Mouse (Mus musculus) liver, embryonic 13.5 days (tissue): Measurements from ENCODE around the gene Atf7ip2. TPM values are rescaled to one million over a fixed set of nuclear protein-coding genes. Genes with fewer than 3 reads are reported as not detected.
"Not testable (repeated sequence)": the region's sequence is repeated elsewhere in the genome, so short reads cannot be mapped to it uniquely, and the experiment has no call there.

Experiments used
- ATAC-seq: fragments of 200-750 bp; cut with Nextera tagmentation; 2 replicates; pipeline ENCODE4 v1.8.0; 2017; ENCODE audit warnings: low read depth, mild to moderate bottlenecking, moderate number of reproducible peaks, moderate library complexity
- DNase-seq: peaks from one replicate; pipeline ENCODE4 v3.0.0; 2022
- H3K27ac ChIP-seq: fragments of 300-500 bp; sonication (generic); 2 replicates; pipeline ENCODE4 v1.5.1; 2015; ENCODE audit warnings: moderate library complexity, mild to moderate bottlenecking, inconsistent platforms
- H3K27me3 ChIP-seq: fragments of 300-500 bp; sonication (generic); 2 replicates; pipeline ENCODE4 v1.6.1; 2015; ENCODE audit warnings: mild to moderate bottlenecking, inconsistent platforms
- H3K36me3 ChIP-seq: fragments of 300-500 bp; sonication (generic); 2 replicates; pipeline ENCODE4 v1.6.1; 2015; ENCODE audit warnings: mild to moderate bottlenecking, inconsistent platforms
- H3K4me1 ChIP-seq: fragments of 300-500 bp; sonication (generic); replicated peaks from 2 replicates; pipeline ENCODE4 v1.6.1; 2015; ENCODE audit warnings: inconsistent platforms
- H3K4me2 ChIP-seq: fragments of 300-500 bp; sonication (generic); 2 replicates; pipeline ENCODE4 v1.6.1; 2015; ENCODE audit warnings: inconsistent platforms, mild to moderate bottlenecking, moderate library complexity
- H3K4me3 ChIP-seq: fragments of 300-500 bp; sonication (generic); replicated peaks from 2 replicates; pipeline ENCODE4 v1.5.1; 2015; ENCODE audit warnings: mild to moderate bottlenecking, inconsistent platforms
- H3K9ac ChIP-seq: fragments of 300-500 bp; sonication (generic); 2 replicates; pipeline ENCODE4 v1.6.1; 2015; ENCODE audit warnings: mild to moderate bottlenecking, inconsistent platforms
- H3K9me3 ChIP-seq: fragments of 300-500 bp; sonication (generic); replicated peaks from 2 replicates; pipeline ENCODE4 v1.6.1; 2016; ENCODE audit warnings: inconsistent platforms
- WGBS: fragments of 180-500 bp; shearing (Covaris S2); methylation state at CpG from one replicate; pipeline ENCODE4 v1.1.7; 2015; ENCODE audit not compliant: insufficient replicate concordance; 5-methylcytosine and 5-hydroxymethylcytosine counted together
- polyA plus RNA-seq: library from polyadenylated mRNA; unstranded; fragments of >200 nt; fragmentation: Nextera tagmentation; extraction: Ambion mirVana; gene quantifications from 2 replicates; pipeline ENCODE4 v1.2.1, GENCODE M21; 2015

Gene Atf7ip2
- polyA plus RNA-seq = 0.22 and 0.38 TPM in 2 replicates

DNA sequence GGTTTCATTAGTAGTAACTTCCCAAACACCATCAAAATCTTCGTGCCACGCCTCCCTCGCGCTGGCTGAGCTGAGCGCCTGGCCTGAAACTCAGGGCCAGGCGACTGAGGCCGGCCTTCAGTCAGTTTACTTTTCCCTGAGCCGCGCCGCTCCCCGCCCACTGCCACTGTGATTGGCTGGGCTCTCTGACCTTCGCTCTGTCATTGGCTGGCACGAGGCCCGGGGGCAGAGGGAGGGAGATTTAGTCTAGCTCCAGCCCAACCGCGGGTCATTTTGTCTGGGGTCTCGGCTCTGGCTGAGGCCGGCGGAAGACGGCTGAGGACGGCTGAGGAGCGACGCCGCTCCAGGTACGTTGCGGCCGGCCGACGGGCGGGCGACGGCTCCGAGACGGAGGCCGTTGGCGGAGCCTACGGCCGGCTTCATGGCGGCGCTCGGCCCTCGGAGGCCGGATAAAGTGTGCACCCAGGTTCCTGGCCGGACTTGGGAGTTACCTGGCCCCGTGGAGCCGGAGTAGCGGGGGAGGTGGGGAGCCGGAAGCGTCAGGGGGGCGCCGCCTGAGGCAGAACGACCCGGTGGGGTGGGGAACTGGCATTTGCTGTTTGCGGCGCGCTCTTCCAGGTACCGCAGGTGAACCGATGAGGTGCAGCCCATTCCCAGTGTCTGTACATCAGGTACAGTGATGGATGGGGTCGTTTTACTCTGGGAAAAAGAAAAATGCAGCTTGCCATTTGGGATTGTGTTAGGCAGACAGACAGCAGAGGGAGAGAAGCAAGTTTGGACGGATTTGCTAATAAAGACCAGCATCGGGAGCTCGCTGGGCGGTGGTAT is at the start of gene Atf7ip2:
Atf7ip2 (plus strand) TSS at position 34 of the 828 bp plus-strand sequence.
- peaks cover 12% of the 10 kb centered on the region; the same call in 1 of the 2 replicates for H3K27me3 ChIP-seq
- 0 out of 2 replicates have a peak, but pooled peaks cover 3% of the 10 kb centered on the region for H3K9me3 ChIP-seq
- no peaks in the 10 kb centered on the region for H3K36me3 ChIP-seq
- H3K4me2 ChIP-seq = peak within 1 kb of the TSS; percentile 89
- DNase-seq = peak; percentile 74
- ATAC-seq = peak; percentile 98
- WGBS = 1% methylated on average over 63 of the region's 63 CpGs
- no peak within 1 kb of the TSS for H3K27ac ChIP-seq
- peak within 1 kb of the TSS; percentile 61; the same call in 1 of the 2 replicates for H3K9ac ChIP-seq
- H3K4me3 ChIP-seq = peak within 1 kb of the TSS; percentile 65
- peaks cover 10% of the 10 kb centered on the region for H3K4me1 ChIP-seq

GRCm38 (mm10) chr16:10143166-10143565 is 49.3 kb upstream of the Atf7ip2 start:
- no peak for DNase-seq
- ATAC-seq = no peak
- no peak overlapping the region for H3K9ac ChIP-seq
- H3K27ac ChIP-seq = no peak overlapping the region
- WGBS = 30% methylated on average over 2 of the region's 2 CpGs
- H3K9me3 ChIP-seq = peaks cover 4% of the 10 kb centered on the region; the same call in 1 of the 2 replicates
- no peaks in the 10 kb centered on the region for H3K36me3 ChIP-seq
- no peak overlapping the region for H3K4me3 ChIP-seq
- H3K27me3 ChIP-seq = no peaks in the 10 kb centered on the region
- H3K4me2 ChIP-seq = no peak overlapping the region
- no peaks in the 10 kb centered on the region for H3K4me1 ChIP-seq

- Histone ChIP-seq H3K27ac (no peak overlapping the region), H3K27me3 (no peaks in the 10 kb centered on the region), H3K36me3 (no peaks in the 10 kb centered on the region), H3K9ac (no peak overlapping the region), H3K4me1 (no peaks in the 10 kb centered on the region), H3K9me3 (peaks cover 4% of the 10 kb centered on the region; the same call in 1 of the 2 replicates), H3K4me2 (no peak overlapping the region), H3K4me3 (no peak overlapping the region)
- DNase-seq = no peak
- no peak for ATAC-seq
- 74% methylated on average over 5 of the region's 5 CpGs for WGBS
Measured at GRCm38 (mm10) chr16:10147401-10147800, 45.1 kb upstream of the Atf7ip2 start.

- ATAC-seq (no peak), DNase-seq (no peak)
- Histone ChIP-seq H3K36me3 (no peaks in the 10 kb centered on the region), H3K9me3 (peaks cover 5% of the 10 kb centered on the region; the same call in 1 of the 2 replicates), H3K4me2 (no peak overlapping the region), H3K4me1 (no peaks in the 10 kb centered on the region), H3K9ac (no peak overlapping the region), H3K27ac (no peak overlapping the region), H3K27me3 (no peaks in the 10 kb centered on the region), H3K4me3 (no peak overlapping the region)
- 80% methylated on average over 8 of the region's 8 CpGs for WGBS
Measured at GRCm38 (mm10) chr16:10169123-10169905, 23.2 kb upstream of the Atf7ip2 start.

GRCm38 (mm10) chr16:10170005-10170404 is 22.5 kb upstream of the Atf7ip2 start, which contains the start of gene Rpl39l:
Rpl39l (plus strand) TSS chr16:10170226.
- Histone ChIP-seq H3K4me3 (no peak within 1 kb of the TSS), H3K9me3 (peaks cover 4% of the 10 kb centered on the region; the same call in 1 of the 2 replicates), H3K9ac (no peak within 1 kb of the TSS), H3K4me1 (no peaks in the 10 kb centered on the region), H3K4me2 (no peak within 1 kb of the TSS), H3K27ac (no peak within 1 kb of the TSS), H3K27me3 (no peaks in the 10 kb centered on the region), H3K36me3 (no peaks in the 10 kb centered on the region)
- 77% methylated on average over 22 of the region's 22 CpGs for WGBS
- no peak for ATAC-seq
- DNase-seq = no peak

- DNase-seq (no peak), ATAC-seq (no peak)
- no peak overlapping the region for H3K4me3 ChIP-seq
- 61% methylated on average over 4 of the region's 4 CpGs for WGBS
- H3K4me2 ChIP-seq = no peak overlapping the region
- no peaks in the 10 kb centered on the region for H3K36me3 ChIP-seq
- no peak overlapping the region for H3K9ac ChIP-seq
- H3K27me3 ChIP-seq = no peaks in the 10 kb centered on the region
- no peaks in the 10 kb centered on the region for H3K9me3 ChIP-seq
- H3K4me1 ChIP-seq = no peaks in the 10 kb centered on the region
- no peak overlapping the region for H3K27ac ChIP-seq
Measured at GRCm38 (mm10) chr16:10171276-10171675, 21.2 kb upstream of the Atf7ip2 start.

- ATAC-seq = no peak
- Histone ChIP-seq H3K9me3 (no peaks in the 10 kb centered on the region), H3K4me2 (no peak overlapping the region), H3K27me3 (no peaks in the 10 kb centered on the region), H3K36me3 (no peaks in the 10 kb centered on the region), H3K9ac (no peak overlapping the region), H3K27ac (no peak overlapping the region), H3K4me1 (no peaks in the 10 kb centered on the region), H3K4me3 (no peak overlapping the region)
- WGBS = 38% methylated on average over 3 of the region's 3 CpGs
- DNase-seq = no peak
Measured at GRCm38 (mm10) chr16:10172179-10172820, 20.2 kb upstream of the Atf7ip2 start.

GRCm38 (mm10) chr16:10187461-10187860 is 5.1 kb upstream of the Atf7ip2 start:
- DNase-seq, H3K4me2 ChIP-seq, H3K4me1 ChIP-seq, H3K36me3 ChIP-seq, H3K27me3 ChIP-seq, H3K27ac ChIP-seq, ATAC-seq, H3K4me3 ChIP-seq, H3K9ac ChIP-seq: not testable (repeated sequence)
- peaks cover 14% of the 10 kb centered on the region; the same call in 1 of the 2 replicates for H3K9me3 ChIP-seq
- 83% methylated on average over 10 of the region's 10 CpGs for WGBS

- H3K27me3 ChIP-seq = no peaks in the 10 kb centered on the region
- no peak overlapping the region for H3K9ac ChIP-seq
- no peak overlapping the region for H3K4me3 ChIP-seq
- DNase-seq (no peak), ATAC-seq (no peak)
- H3K27ac ChIP-seq = no peak overlapping the region
- H3K4me2 ChIP-seq = no peak overlapping the region
- no peaks in the 10 kb centered on the region for H3K4me1 ChIP-seq
- no peaks in the 10 kb centered on the region for H3K9me3 ChIP-seq
- no peaks in the 10 kb centered on the region for H3K36me3 ChIP-seq
- 35% methylated on average over 1 of the region's 1 CpGs for WGBS
Measured at GRCm38 (mm10) chr16:10208777-10209176, 16.3 kb downstream of the Atf7ip2 start.

- ATAC-seq, H3K36me3 ChIP-seq, DNase-seq, H3K9me3 ChIP-seq, H3K27me3 ChIP-seq, H3K4me3 ChIP-seq, H3K4me2 ChIP-seq, H3K4me1 ChIP-seq, H3K9ac ChIP-seq, H3K27ac ChIP-seq: not testable (repeated sequence)
- WGBS = 68% methylated on average over 1 of the region's 1 CpGs
Measured at GRCm38 (mm10) chr16:10216366-10216765, 23.9 kb downstream of the Atf7ip2 start.

- not testable (repeated sequence) for DNase-seq, H3K4me3 ChIP-seq, H3K36me3 ChIP-seq, H3K9ac ChIP-seq, H3K27me3 ChIP-seq, H3K27ac ChIP-seq, ATAC-seq, H3K4me2 ChIP-seq, H3K4me1 ChIP-seq, H3K9me3 ChIP-seq
- 66% methylated on average over 2 of the region's 2 CpGs for WGBS
Measured at GRCm38 (mm10) chr16:10217020-10217419, 24.5 kb downstream of the Atf7ip2 start.
